Mouse (Mus musculus): ENCODE measurements around the gene Fam192a. TPM values are rescaled to one million over a fixed set of nuclear protein-coding genes. Genes with fewer than 3 reads are reported as not detected.

Fam192a gene
- 82.0 TPM for polyA plus RNA-seq (2014; fragmentation: Illumina TruSeq; extraction: RNeasy Lipid Tissue Mini Kit (QIAGEN cat#74804))

DNA sequence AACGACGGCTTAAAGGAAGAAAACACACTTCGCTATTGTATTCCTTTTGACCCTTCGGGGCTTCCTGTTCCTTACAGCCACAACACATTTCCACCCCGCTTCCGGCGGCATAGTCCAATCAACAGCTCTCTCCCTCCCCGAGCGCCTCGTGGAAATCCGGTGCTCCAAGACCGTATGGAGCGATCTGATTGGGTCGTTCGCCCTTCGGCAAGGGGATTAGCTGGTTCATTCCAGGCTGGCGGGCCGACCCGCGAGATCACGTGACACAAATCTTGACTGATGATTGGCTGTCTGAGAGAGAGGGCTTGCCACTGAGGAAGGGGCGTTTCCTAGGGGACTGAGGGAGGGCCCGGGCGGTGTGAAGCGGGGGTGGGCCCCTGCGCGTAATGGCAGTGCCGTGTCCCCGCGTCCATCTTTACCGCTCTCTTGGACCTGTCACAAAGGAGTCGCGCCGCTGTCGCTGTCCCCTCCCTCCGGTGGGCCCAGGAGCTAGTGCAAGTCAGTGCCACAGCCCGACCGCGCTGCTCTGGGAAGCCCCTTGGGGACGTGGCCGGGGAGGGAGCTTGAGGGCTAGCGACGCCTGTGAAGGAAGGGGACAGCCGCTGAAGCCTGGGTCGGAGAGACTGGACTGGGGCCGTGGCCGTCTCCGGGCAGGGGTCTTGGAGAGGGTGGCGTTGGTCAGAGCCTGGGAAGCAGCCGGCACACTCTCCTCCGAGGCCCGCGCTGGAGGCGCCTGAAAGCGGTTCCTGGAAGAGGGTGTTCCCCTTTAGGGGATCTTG is at the start of gene Fam192a, which contains the start of gene Rspry1:
Fam192a (minus strand) TSS at position 391 of the 779 bp plus-strand sequence.
Rspry1 (plus strand) TSS at position 331 of the 779 bp plus-strand sequence.

DNA sequence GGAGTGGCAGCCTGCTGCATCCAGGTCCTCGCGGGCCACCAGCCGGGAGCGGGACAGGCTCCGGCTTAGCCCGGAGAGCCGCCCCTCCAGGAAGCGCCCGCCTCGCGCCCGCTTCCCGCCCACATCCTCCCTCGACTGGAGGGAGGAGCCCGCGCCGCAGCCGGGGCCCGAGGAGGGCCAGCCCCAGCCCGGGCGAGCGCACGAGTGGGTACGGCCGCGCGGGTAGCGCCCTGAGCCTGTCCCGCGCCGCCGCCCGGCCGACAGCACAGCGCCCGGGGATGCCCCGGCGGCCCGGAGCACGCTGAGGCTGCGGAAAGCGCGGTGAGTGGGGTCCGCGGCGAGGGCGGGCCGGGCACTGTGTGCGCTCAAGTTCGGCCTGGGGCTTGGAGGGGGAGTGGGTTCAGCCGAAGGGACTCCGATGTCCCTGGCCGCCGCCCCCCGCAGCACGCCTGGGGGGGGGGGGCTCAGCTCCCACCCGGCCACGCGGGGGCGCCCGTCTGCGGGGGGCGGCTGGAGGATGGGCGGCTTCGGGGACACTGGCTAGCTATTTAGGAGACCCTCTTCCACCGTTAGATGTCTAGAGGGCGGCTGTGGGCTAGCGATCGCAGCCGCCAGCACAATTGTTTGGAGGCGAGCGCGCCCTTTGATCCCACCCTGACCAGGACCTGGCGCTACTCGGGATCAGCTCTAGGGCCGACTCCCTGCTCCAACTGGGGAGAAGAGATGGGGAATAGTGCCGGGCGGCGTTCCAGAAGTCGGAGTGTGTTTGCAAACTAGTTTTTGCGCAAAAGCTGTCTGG is 68.7 kb downstream of the Fam192a start, which contains the start of gene Cpne2:
Cpne2 (plus strand) TSS at position 118 of the 799 bp plus-strand sequence.

Other genes starting within 250 kb of the Fam192a start
- 55.4 TPM for gene Herpud1, start 215.6 kb downstream of the Fam192a start, polyA plus RNA-seq (2014; fragmentation: Illumina TruSeq; extraction: RNeasy Lipid Tissue Mini Kit (QIAGEN cat#74804))
- 8.0 TPM for gene Nlrc5, start 167.6 kb downstream of the Fam192a start, polyA plus RNA-seq (2014; fragmentation: Illumina TruSeq; extraction: RNeasy Lipid Tissue Mini Kit (QIAGEN cat#74804))
- gene Cpne2, start 69.0 kb downstream of the Fam192a start, polyA plus RNA-seq (2014; fragmentation: Illumina TruSeq; extraction: RNeasy Lipid Tissue Mini Kit (QIAGEN cat#74804)), result 2.5 TPM
- gene Rspry1, start 60 bp downstream of the Fam192a start, polyA plus RNA-seq (2014; fragmentation: Illumina TruSeq; extraction: RNeasy Lipid Tissue Mini Kit (QIAGEN cat#74804)), result 59.8 TPM
- 357 TPM for gene Arl2bp, start 64.6 kb upstream of the Fam192a start, polyA plus RNA-seq (2014; fragmentation: Illumina TruSeq; extraction: RNeasy Lipid Tissue Mini Kit (QIAGEN cat#74804))
- gene Pllp, start 94.3 kb upstream of the Fam192a start, polyA plus RNA-seq (2014; fragmentation: Illumina TruSeq; extraction: RNeasy Lipid Tissue Mini Kit (QIAGEN cat#74804)), result 0.94 TPM
- 1.9 TPM for gene Ccl22, start 143.6 kb upstream of the Fam192a start, polyA plus RNA-seq (2014; fragmentation: Illumina TruSeq; extraction: RNeasy Lipid Tissue Mini Kit (QIAGEN cat#74804))
- gene Cx3cl1, start 170.0 kb upstream of the Fam192a start, polyA plus RNA-seq (2014; fragmentation: Illumina TruSeq; extraction: RNeasy Lipid Tissue Mini Kit (QIAGEN cat#74804)), result 0.68 TPM
- not detected for gene Ccl17, start 208.5 kb upstream of the Fam192a start, polyA plus RNA-seq (2014; fragmentation: Illumina TruSeq; extraction: RNeasy Lipid Tissue Mini Kit (QIAGEN cat#74804))
- 5.0 TPM for gene Coq9, start 236.3 kb upstream of the Fam192a start, polyA plus RNA-seq (2014; fragmentation: Illumina TruSeq; extraction: RNeasy Lipid Tissue Mini Kit (QIAGEN cat#74804))
- 1.9 TPM for gene Ciapin1, start 236.4 kb upstream of the Fam192a start, polyA plus RNA-seq (2014; fragmentation: Illumina TruSeq; extraction: RNeasy Lipid Tissue Mini Kit (QIAGEN cat#74804))